Mouse (Mus musculus) thymus, postnatal 0 days (tissue): ENCODE measurements at regions not wholly inside any gene's neighbourhood (a gene's known extent, or its start where the extent isn't known, plus 50 kb on each side); places are given as distances from the start of the nearest gene placed in this dataset.

ENCODE experiments used
- DNase-seq: peaks from one replicate; pipeline ENCODE4 v3.0.0-alpha.2; 2015; ENCODE audit warnings: low spot score

DNA sequence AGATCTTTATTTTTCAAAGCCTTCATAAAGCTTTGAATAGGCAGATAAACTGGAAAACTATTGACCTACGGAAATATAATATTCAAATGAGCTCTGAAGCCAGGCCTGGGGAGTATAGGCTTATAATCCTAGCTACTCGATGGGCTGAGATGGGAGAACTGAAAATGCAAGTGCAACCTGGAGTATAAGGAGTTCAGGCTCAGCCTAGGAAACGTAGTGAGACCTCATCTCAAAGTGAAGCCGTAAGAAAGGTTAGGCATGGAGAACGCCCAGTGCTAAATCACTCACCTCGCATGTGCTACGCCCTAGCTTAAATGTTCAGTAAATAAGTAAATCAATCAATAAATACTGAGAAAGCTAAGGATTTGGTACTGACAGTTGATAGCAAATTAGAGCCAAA, 432.5 kb upstream of the Ubash3b start:
- DNase-seq, result no peak

DNA sequence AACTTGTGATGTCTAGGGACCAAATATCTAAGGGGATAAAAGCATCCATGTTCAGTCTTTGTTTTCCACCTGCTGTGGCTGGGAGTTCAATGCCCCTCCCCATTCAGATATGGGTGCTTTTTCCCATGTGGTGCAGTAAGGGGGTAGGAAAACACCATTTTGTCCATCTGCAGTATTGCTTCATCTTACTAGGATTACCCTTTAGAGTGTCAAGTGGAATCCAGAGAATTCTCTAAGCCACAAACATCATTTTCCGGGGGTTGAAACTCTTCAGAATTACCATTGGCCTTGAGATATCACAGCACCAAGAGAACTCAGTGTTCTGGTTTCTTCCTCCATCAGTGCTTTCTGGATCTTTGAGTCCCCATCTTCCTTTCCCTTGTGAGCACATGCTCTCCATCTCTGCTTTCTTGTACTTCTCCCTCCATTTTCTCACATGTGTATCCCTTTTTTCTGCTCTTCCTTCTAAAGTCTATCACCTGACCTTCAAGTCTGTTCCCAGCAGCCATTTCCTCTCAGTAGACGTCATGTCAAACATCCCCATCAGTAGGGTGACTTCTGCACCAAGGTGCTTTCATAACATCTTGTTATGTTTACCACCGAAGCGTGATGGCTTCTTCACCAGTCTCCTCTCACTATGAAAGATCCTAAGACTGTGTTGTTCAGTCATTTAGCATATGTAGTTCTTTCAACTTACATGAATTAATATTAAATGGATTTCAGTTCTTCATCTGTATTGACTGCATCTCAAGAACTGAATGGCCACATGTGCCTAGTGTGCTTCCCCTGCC, 431.6 kb upstream of the Ubash3b start:
- no peak for DNase-seq

DNA sequence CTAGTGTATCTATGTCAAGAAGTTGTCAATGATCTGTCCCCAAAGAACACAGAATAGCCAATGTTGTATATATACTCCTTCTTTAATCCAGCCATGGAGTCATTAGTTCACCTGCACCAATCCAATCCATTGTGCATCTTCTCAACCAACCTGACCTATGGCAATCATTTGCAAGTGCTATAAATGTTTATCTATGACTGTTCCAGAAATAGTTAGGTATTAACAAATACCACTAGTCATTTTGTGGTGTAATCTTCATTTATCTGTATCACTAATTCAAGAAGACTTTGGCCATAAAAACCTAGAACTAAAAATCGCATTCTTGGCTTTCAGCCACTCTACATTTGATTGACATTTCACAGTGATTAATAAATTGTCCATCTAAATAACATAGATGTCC, 430.6 kb upstream of the Ubash3b start:
- DNase-seq, result no peak

DNA sequence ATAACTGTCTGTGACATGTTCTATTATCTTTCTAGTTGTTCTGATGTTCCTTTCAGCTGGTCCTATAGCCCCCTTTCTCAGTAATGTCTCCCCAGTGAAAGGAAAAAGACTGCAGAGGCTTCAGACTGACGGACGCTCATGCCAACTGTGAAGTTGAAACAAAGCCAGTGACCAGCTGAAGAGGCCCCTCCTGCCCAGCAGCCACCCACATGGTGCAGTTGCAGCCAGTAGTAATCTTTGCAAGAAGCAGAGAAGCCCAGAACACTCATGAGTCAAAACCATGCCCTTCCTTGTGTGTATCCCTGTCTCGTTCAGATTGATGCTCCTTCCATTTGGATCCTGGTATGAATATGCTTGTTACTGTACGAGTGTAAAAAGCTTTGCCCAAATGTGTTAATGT, 428.7 kb upstream of the Ubash3b start:
- no peak for DNase-seq

DNA sequence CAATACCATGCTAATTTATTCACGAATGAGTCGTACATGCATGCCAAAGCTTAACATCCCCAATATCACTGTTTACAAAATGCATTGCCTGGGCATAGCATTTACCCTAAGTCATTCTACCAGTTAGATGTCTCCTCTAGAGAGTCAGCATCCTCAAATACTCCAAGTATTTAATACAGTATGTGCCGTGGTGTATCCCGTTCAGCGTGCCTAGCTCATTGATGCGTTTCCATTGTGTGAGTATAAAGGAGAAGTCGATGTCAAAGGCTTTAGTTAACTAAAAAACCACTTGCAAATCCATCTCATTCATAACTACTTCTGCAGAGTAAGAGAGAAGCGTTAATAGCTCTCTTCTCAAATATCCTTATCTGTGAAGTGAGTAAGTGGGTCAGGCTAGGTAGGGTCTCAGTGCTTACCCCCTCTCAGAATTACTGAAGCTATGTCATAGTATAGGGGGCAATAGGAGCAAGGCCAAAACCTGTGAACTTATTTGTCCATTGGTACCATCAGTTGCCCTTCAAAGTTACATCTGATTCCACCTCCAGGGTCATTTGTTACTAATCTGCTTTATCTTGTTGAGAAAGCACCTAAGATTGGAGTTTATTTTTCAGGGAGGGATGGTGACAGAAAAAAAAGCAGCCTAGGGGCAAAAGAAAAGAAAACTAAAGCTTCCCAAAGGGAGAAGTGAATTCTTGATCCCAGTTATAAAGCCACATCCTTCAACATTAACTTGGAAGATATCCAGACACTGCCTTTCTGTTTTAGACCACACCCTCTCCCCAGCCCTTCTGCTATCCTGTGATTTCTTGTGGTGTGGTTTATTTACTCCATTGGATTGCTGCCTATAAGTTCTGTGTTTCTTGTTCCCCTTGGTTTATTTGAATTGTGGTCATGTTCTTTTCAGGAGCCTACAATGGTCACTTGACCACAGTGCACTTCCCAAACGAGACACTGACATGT, 427.2 kb upstream of the Ubash3b start:
- DNase-seq, result no peak

DNA sequence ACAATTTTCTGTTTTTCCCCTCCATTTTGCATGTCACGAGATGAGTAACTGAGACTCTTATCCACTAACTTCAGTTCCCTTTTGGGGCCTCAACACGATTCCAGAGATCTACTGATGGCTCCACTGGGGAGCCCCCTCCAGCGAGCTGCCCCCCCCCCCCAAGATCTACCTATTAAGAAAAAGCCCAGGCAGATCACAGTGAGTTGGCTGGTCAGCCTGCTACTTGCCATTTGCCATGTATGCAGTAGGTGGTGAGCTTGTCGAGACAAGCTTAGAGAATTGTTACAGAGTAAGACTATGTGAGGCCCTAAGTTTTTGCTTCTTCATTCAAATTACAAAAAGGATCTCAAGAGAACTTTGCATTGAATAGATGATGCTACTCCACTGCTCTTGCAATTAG, 426.3 kb upstream of the Ubash3b start:
- no peak for DNase-seq

DNA sequence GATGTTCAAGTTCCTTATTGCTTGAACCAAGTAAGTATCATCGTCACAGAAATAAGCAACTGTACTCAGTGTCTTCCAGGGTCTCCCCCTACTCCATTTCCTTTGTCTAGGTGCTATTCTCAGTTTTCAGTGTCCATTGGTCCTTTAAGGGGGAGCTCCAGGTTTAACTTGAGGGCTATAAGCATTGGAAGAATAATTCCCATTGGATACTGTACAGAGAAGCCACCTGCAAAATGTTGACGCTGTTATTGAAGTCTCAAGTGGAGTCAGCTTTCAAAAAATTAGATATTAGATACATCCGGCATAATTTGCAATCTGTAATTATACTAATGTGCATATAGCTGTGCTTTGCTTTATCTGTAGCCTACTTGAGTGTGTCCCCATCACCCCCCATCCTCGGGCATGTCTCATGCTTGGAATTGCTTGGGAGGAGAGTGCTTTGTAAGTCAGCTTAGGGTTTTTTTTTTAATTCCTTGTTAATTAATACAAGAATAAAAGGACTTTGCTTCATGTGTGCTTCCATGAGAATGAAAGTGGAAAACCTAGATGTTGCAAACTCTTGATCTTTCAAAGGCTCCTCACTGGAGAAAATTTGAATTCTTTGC, 425.6 kb upstream of the Ubash3b start:
- DNase-seq, result no peak

DNA sequence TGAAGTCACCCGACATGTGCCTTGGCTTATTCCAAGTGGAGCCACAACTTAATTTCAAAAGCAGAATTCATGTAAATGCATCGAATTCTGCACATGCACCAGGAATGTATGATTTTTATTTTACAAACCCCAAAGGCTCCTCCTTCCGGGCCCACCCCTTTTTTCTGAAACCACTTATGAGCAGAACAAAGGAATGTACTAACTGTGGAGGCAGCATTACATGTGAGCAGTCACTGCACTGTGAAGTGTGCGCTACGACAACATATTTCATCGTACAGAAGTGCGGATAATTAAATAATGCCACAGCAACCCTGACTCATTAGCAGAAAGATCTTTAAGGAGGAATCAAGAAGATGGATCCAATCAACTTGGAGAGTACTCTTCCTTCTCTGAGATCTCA, 424.8 kb upstream of the Ubash3b start:
- DNase-seq, result no peak

DNA sequence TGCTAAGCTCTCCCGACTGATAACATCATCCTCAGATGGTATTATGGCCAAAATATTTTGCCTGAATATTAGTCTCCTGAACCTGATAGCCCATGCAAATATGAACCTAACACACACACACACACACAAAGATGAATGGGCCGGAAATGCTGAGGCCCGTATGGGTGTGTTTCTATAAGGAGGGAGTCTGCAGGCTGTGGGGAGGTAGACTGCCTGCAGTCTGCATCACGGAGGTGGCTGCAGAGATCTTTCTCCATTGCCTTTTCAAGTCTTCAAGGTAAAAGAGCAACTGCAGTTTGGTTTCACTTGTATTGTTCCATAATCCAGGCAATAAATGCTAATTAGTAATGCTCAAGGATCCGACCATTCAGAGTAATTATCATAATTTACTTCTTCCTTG, 424.3 kb upstream of the Ubash3b start:
- DNase-seq, result no peak

DNA sequence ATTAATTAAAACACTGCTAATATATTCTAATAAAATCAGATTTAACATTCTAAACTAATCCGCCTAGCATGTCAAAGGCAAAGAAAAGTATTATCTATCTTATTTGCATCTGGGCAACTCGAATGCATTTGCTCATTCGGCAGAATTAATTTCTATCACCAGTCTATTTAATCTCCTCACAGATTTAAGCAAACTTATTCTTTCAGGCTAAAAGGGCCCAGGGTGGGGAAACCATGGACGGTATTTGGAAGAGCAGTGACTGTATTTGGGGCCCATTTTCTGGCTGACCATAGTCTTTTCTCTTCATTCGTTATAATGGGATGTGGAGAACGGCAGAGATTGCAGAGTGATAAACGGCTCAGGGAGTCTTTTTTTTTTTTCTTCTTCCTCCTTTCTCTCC, 423.5 kb upstream of the Ubash3b start:
- DNase-seq, result no peak

DNA sequence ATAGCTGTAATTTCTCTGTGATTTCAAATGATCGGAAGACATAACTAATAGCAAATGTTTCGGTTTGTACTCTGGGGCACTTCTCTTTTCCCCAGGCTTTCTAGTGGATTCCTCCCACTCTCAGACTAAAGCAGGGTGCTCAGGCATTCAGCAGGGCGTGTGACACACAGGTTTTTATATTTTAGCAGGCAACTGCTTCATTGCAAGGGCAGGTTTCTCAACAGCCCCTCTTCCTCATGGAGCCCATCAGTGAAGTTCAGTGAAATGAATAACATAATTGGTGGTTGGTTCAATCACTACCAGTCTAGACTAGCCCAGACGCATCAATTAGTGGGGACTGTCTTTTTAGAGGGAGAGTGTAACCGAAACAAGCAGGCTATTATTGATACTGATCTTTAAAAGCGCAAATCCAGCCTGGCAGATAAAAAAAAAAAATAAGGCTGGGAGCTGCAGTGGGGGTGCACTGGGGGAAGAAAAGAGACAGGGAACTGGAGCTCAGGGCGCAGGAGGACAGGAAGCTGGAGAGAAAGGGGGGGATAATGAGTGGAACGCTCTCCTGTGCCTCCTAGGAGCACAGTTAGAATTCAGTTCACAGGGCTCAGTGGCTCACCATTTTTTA, 422.3 kb upstream of the Ubash3b start:
- no peak for DNase-seq

DNA sequence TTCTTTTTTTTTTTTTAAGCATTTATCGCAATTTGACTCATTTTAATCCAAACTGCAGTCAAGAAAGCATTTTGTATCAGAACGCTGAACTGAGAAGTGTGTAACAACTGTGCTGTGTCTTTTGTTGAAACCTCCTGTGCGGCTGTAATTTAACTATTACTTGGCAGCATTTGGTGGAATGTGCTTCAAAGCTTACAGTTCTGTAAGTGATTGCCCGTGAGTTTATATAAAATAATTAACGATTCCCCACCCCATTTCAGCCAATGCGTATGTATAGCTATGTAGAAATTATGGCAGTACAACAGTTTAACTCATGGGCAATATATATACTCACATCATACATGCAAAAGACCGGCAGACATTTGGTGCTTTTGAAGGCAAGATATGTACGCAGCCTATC, 421.8 kb upstream of the Ubash3b start:
- DNase-seq, result no peak

DNA sequence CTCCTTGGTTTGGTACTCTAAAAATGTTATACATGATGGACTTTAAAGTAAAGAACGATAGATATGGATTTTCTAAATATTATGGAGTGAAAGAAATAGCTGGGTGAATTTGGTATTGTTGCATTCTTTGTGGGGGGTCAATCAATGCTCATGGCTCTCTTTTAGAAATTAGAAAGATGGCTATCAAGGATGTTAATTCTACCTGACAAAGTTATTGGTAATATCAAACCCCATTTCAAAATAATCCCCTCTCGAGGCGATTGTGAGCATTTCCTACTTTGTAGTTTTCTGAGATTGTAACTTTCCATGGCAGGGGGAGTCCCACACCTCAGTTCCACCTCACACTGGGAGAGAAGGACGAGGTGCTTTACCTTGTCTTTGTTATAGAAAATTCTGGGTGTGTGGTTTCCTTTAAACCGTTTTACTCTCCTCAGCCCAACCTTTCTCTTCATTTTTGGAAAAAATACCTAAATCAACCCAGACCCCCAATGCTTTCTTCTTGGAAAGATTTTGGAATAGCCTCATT, 421.3 kb upstream of the Ubash3b start:
- DNase-seq, result no peak

DNA sequence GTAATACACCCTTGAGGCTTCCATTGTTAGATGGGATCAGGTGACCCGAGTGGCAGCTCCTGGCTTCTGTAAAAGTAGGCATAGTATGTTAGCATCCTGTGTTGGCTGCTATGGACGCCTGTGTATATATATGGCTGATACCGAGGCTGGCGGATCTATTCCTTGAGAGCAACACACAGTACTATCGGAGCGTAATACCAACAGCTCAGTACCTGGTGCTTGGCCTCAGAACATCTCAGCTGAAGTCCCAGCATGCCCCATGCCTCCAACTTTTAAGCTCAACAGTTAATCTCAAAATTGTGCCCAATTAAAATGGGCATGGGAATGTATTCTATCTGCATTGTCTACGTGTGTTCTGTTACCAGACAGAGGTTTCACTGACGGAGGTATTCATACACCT, 420.7 kb upstream of the Ubash3b start:
- no peak for DNase-seq

DNA sequence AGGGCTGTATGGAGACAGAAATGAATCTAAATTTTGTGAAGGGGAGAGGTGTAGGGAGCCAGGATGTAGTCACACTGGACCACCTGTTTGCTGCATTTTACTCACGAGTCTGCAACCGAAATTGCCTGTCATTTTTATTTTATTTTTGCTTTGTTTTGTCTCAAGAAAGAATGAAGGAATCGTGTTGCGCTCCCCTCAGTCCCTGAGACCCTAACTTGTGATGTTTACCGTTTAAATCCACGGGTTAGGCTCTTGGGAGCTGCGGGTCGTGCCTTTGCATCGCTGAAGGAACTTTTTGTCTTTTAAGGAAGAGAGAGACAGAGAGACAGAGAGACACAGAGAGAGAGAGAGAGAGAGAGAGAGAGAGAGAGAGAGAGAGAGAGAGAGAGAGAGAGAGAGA, 420.2 kb upstream of the Ubash3b start:
- no peak for DNase-seq

DNA sequence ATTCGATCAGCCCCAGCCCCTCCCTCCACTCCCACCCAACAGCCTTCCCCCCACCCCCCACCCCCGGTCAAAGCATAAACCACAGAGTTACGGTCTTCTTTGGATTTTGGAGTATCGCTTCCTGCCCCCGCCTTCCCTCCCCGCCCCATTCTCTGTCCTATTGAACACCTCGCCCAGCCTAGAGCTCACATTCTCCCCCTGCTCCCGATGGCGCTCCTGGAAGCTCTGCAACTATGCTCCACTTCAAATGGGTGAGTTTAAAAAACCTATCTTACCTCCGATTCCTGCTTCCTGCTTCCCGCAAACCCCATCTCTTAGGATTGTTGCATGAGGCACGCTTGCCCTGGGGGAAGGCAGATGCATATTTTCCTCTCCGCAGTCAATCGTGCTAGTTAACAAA, 419.7 kb upstream of the Ubash3b start:
- no peak for DNase-seq

DNA sequence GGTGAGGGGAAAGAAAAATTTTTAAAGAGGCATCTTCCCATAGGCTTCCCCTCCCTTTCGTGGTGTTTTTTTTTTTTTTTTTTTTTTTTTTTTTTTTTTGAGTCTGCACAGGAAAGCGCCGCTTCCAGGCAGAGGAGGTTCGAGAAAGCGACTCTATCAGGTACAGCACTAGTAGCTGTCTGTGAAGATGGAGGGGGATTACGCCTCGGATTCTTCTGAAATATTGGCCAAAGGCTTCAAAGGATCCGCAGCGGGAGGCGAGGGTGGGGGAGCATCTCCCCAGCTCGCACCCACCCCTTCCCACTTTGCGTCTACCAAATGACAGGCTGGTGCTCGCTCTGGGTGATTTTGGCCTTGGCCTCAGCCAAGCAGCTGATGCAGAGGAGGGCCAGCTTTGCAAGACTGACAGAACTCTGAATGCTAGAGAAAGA, 419.1 kb upstream of the Ubash3b start:
- no peak for DNase-seq

DNA sequence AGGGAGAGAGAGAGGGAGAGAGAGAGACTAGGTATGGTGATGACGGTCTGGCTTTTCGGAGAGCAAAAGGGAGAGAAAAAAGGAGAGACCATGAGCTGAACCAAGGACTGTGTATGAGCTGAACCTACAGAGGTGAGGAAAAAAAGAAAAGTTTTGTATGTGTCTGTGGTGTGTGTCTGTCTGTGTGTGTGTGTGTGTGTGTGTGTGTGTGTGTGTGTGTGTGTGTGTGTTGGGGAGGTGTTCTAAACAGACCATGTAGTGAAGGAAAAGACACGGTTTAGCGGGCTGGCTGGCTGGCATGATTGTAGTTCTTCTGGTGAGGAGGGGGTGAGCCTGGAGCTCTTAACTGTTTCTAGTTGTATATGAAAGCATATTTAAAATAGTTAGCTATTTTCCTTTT, 418.6 kb upstream of the Ubash3b start:
- DNase-seq, result no peak

DNA sequence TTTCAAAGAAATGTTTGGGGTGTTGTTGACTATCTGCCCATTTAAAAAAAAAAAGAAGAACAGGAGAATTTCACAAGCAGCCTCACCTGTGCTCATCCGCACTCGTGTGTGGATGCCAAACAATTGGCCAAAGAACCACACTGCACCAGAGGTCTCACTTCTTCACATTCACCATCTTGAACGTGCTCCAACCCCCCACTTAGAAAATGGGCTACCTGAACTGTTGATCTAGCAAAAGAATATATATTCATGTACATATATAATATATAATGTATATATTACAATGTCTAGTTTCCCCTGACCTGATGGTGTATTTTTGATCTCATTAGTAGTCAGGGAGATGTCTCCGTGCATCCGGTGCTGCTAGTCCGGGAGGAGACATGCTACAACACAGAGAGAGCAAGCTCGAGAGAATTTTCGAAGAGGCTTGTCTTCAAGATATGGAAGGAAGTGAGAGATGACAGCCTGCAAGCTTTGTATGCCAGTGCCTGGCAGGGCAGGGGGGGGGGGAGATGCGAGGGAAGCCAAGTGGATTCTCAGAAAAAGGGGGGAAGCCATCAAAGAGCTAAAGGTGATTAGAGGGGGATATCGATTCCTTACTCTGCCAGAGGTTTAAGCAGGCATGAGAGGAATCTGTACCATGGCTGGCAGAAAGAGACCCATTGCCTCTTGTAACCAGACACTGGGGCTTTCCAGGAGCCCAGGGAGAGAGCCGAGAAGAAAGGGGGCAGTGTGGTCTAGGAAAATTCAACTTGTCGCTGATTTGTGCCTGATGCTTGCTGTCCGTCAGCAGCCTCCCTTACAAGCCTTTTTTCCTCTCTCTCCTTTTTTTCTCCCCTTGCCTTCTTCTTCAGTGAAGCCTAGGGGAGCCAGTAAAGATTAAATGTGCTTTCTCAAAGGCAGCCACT, 417.9 kb upstream of the Ubash3b start:
- no peak for DNase-seq
